Mouse (Mus musculus) forebrain, embryonic 16.5 days (tissue): ENCODE results near the gene Rbm7. TPM values are rescaled to one million over a fixed set of nuclear protein-coding genes. Genes with fewer than 3 reads are reported as not detected.

Experiments used
- ATAC-seq: fragments of 200-750 bp; cut with Nextera tagmentation; 2 replicates; pipeline ENCODE4 v1.8.0; 2017; ENCODE audit warnings: mild to moderate bottlenecking, moderate library complexity
- H3K27ac ChIP-seq: fragments of 300-500 bp; sonication (generic); 2 replicates; pipeline ENCODE4 v1.5.1; 2014; ENCODE audit warnings: low read length, control low read depth
- H3K27me3 ChIP-seq: fragments of 300-500 bp; sonication (generic); replicated peaks from 2 replicates; pipeline ENCODE4 v1.6.1; 2014; ENCODE audit warnings: low read length; ENCODE audit not compliant: control insufficient read depth, insufficient read depth
- H3K36me3 ChIP-seq: fragments of 300-500 bp; sonication (generic); 2 replicates; pipeline ENCODE4 v1.6.1; 2014; ENCODE audit not compliant: control insufficient read depth, insufficient read depth
- H3K4me1 ChIP-seq: fragments of 300-500 bp; sonication (generic); replicated peaks from 2 replicates; pipeline ENCODE4 v1.6.1; 2014; ENCODE audit warnings: low read length; ENCODE audit not compliant: control insufficient read depth, insufficient read depth
- H3K4me2 ChIP-seq: fragments of 300-500 bp; sonication (generic); 2 replicates; pipeline ENCODE4 v1.6.1; 2014; ENCODE audit warnings: mild to moderate bottlenecking, low read length, control low read depth
- H3K4me3 ChIP-seq: fragments of 300-500 bp; sonication (generic); replicated peaks from 2 replicates; pipeline ENCODE4 v1.5.1; 2014; ENCODE audit warnings: mild to moderate bottlenecking, low read length, control low read depth
- H3K9ac ChIP-seq: fragments of 300-500 bp; sonication (generic); replicated peaks from 2 replicates; pipeline ENCODE4 v1.6.1; 2014; ENCODE audit warnings: low read depth, low read length, control low read depth
- H3K9me3 ChIP-seq: fragments of 300-500 bp; sonication (generic); 2 replicates; pipeline ENCODE4 v1.6.1; 2016; ENCODE audit warnings: low read length; ENCODE audit not compliant: control insufficient read depth
- WGBS: fragments of 180-500 bp; shearing (Covaris S2); extraction: QIAGEN DNeasy Blood & Tissue Kit; methylation state at CpG from one replicate; pipeline ENCODE4 v1.1.7; 2014; 5-methylcytosine and 5-hydroxymethylcytosine counted together
- polyA plus RNA-seq: library from polyadenylated mRNA; unstranded; fragments of >200 nt; fragmentation: Nextera tagmentation; extraction: Ambion mirVana; gene quantifications from 2 replicates; pipeline ENCODE4 v1.2.1, GENCODE M21; 2015

Gene Rbm7
- polyA plus RNA-seq, 1 experiment from 2014 or later, result 95.5 TPM

- Histone ChIP-seq H3K27me3 (no peaks in the 10 kb centered on the region), H3K9me3 (no peaks in the 10 kb centered on the region), H3K4me1 (peaks cover 14% of the 10 kb centered on the region), H3K9ac (peak overlapping the region; percentile 96), H3K27ac (peak overlapping the region; percentile 90), H3K4me2 (peak overlapping the region; percentile 90), H3K4me3 (peak overlapping the region; percentile 93), H3K36me3 (peaks cover 15% of the 10 kb centered on the region; the same call in 1 of the 2 replicates)
- 4% methylated on average over 34 of the region's 34 CpGs for WGBS
- ATAC-seq, result peak; percentile 64
Observed at GRCm38 (mm10) chr9:48495548-48495932, 441 bp upstream of the Rbm7 start.

GRCm38 (mm10) chr9:48481214-48482134 is 13.6 kb downstream of the Rbm7 start:
- no peak overlapping the region for H3K27ac ChIP-seq
- H3K4me2 ChIP-seq, result peak overlapping the region; percentile 78
- 30% methylated on average over 20 of the region's 20 CpGs for WGBS
- ATAC-seq, result no peak
- peak overlapping the region; percentile 29 for H3K9ac ChIP-seq
- peaks cover 2% of the 10 kb centered on the region; the same call in 1 of the 2 replicates for H3K27me3 ChIP-seq
- H3K36me3 ChIP-seq, result peaks cover 2% of the 10 kb centered on the region; the same call in 1 of the 2 replicates
- peaks cover 10% of the 10 kb centered on the region for H3K4me1 ChIP-seq
- peak overlapping the region; percentile 89 for H3K4me3 ChIP-seq
- H3K9me3 ChIP-seq, result no peaks in the 10 kb centered on the region

DNA sequence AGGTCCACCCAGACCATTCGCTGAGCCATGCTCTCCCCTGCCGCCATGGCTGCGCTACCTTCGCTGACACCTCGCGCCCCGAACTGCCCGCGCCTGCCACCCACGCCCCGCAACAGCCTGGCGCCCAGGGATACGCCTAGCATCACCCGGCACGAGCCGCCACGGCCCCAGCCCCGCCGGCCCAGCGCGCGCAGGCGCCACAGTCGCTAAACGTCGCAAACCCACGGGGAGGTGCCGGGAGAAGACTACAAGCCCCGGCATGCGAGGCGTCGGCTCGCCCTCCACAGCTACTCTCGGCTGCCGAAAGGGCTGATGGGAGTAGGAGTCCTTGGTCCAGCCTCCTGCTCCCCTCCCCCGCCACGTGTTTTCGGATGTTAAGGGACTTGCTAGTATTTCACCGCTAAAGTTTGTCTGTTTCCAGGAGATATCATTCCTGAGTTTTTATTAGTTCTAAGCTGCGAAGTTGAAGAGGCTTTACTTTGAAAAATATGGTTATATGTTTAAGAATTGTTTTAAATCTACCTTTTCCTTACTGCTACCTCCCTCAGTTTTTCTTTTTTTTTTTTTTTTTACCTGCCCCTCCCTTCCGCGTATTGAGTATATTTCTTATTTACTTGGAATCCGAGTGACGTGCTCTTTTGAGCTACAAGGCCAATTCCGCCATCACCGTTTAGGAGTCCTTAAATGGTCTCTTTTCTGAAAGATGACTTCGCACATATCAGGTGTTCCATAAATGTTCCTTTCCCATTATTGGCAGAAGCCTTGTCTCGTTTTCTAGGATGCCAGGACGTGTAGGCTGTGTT is 14.5 kb downstream of the Rbm7 start, which contains the start of gene Rexo2:
Gene Rexo2 (minus strand): TSS at position 213 of the 803 bp plus-strand sequence.
- Histone ChIP-seq H3K9me3 (no peaks in the 10 kb centered on the region), H3K4me1 (peaks cover 10% of the 10 kb centered on the region), H3K4me3 (peak within 1 kb of the TSS; percentile 89), H3K4me2 (peak within 1 kb of the TSS; percentile 78), H3K27me3 (peaks cover 2% of the 10 kb centered on the region; the same call in 1 of the 2 replicates), H3K27ac (no peak within 1 kb of the TSS), H3K36me3 (peaks cover 2% of the 10 kb centered on the region; the same call in 1 of the 2 replicates), H3K9ac (peak within 1 kb of the TSS; percentile 82)
- under 1% methylated on average over 49 of the region's 49 CpGs for WGBS
- ATAC-seq, result peak; percentile 100

- peak; percentile 49 for ATAC-seq
- WGBS, result 6% methylated on average over 25 of the region's 25 CpGs
Observed at GRCm38 (mm10) chr9:48479838-48480410, 15.2 kb downstream of the Rbm7 start.

GRCm38 (mm10) chr9:48478808-48479207 is 16.3 kb downstream of the Rbm7 start:
- ATAC-seq, result no peak
- Histone ChIP-seq H3K4me1 (peaks cover 10% of the 10 kb centered on the region), H3K27me3 (peaks cover 2% of the 10 kb centered on the region; the same call in 1 of the 2 replicates), H3K27ac (no peak overlapping the region), H3K9me3 (no peaks in the 10 kb centered on the region), H3K4me2 (no peak overlapping the region), H3K9ac (no peak overlapping the region), H3K36me3 (0 out of 2 replicates have a peak, but pooled peaks cover 4% of the 10 kb centered on the region), H3K4me3 (no peak overlapping the region)
- WGBS, result 94% methylated on average over 4 of the region's 4 CpGs

More at GRCm38 (mm10) chr9:48479838-48480410, 15.2 kb downstream of the Rbm7 start:
- peaks cover 10% of the 10 kb centered on the region for H3K4me1 ChIP-seq
- H3K9me3 ChIP-seq, result no peaks in the 10 kb centered on the region
- no peak overlapping the region for H3K27ac ChIP-seq
- H3K27me3 ChIP-seq, result peaks cover 2% of the 10 kb centered on the region; the same call in 1 of the 2 replicates
- peaks cover 1% of the 10 kb centered on the region; the same call in 1 of the 2 replicates for H3K36me3 ChIP-seq
- H3K4me2 ChIP-seq, result peak overlapping the region; percentile 78
- H3K9ac ChIP-seq, result peak overlapping the region; percentile 82
- H3K4me3 ChIP-seq, result peak overlapping the region; percentile 89

DNA sequence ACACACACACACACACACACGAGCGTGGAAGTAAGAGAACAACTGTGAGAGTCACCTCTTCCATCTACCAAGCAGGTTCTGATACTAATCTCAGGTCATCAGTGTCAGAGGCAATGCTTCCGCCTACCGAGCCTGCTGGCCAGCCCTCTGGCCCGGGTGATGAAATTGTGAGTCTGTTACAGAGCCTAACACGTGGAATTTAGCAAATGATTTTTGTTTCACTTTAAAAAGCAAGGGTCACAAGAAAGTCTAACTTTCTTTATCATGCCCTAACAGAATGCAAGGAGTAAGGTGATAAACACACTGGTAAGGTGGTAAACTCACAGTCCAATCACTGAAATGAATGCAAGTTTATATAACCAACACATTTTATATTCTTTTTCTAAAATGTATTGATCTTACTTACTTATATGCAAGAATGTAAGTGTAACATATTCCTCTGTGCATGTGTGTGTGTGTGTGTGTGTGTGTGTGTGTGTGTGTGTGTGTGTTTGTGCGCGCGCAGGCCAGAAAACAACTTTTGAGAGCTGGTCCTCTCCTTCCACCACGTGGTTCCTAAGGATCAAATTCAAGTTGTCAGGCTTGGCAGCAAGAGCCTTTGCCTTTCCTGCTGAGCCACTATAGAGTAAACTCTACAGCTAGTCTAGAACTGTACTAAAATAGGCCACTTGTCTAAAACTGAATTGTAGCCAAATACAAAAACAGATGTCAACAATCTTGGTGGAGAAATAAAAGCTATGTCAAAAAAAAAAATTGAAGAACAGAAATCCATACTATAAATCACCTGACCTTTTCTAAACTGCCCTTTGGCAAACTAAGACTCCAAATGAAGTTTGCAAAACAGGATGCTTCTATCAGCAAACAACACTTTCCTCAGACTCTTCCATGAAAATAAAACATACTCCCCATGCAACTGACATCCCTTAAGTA is 18.6 kb downstream of the Rbm7 start:
- no peak overlapping the region for H3K4me3 ChIP-seq
- H3K27me3 ChIP-seq, result peaks cover 2% of the 10 kb centered on the region; the same call in 1 of the 2 replicates
- H3K4me2 ChIP-seq, result no peak overlapping the region
- WGBS, result 91% methylated on average over 10 of the region's 10 CpGs
- no peak for ATAC-seq
- peaks cover 10% of the 10 kb centered on the region for H3K4me1 ChIP-seq
- no peaks in the 10 kb centered on the region for H3K9me3 ChIP-seq
- 0 out of 2 replicates have a peak, but pooled peaks cover 4% of the 10 kb centered on the region for H3K36me3 ChIP-seq
- no peak overlapping the region for H3K9ac ChIP-seq
- H3K27ac ChIP-seq, result no peak overlapping the region

- no peaks in the 10 kb centered on the region for H3K4me1 ChIP-seq
- ATAC-seq, result no peak
- no peaks in the 10 kb centered on the region for H3K27me3 ChIP-seq
- H3K9ac ChIP-seq, result no peak overlapping the region
- H3K27ac ChIP-seq, result no peak overlapping the region
- no peaks in the 10 kb centered on the region for H3K9me3 ChIP-seq
- H3K4me3 ChIP-seq, result no peak overlapping the region
- WGBS, result 94% methylated on average over 9 of the region's 9 CpGs
- H3K36me3 ChIP-seq, result peaks cover 4% of the 10 kb centered on the region; the same call in 1 of the 2 replicates
- no peak overlapping the region for H3K4me2 ChIP-seq
Observed at GRCm38 (mm10) chr9:48474367-48474766, 20.7 kb downstream of the Rbm7 start.

- no peaks in the 10 kb centered on the region for H3K9me3 ChIP-seq
- ATAC-seq, result no peak
- no peak overlapping the region for H3K4me2 ChIP-seq
- 91% methylated on average over 12 of the region's 12 CpGs for WGBS
- H3K36me3 ChIP-seq, result peaks cover 4% of the 10 kb centered on the region; the same call in 1 of the 2 replicates
- no peak overlapping the region for H3K4me3 ChIP-seq
- no peaks in the 10 kb centered on the region for H3K27me3 ChIP-seq
- no peaks in the 10 kb centered on the region for H3K4me1 ChIP-seq
- no peak overlapping the region for H3K27ac ChIP-seq
- H3K9ac ChIP-seq, result no peak overlapping the region
Observed at GRCm38 (mm10) chr9:48473131-48473530, 22.0 kb downstream of the Rbm7 start.
